Mouse (Mus musculus): ENCODE results near the gene Fbxo44. TPM values are rescaled to one million over a fixed set of nuclear protein-coding genes. Genes with fewer than 3 reads are reported as not detected.
"Not testable (repeated sequence)": the region's sequence is repeated elsewhere in the genome, so short reads cannot be mapped to it uniquely, and the experiment has no call there.

The Fbxo44 gene
- total RNA-seq (2021) (10 to 100 TPM; 11.4 to 16.3 TPM), polyA plus RNA-seq (2012; rRNA removed) (20.4 and 26.5 TPM in 2 replicates)
- long read RNA-seq, transcript Fbxo44-201 (6 exons, 1,829 nt) = major isoform, 5 of 11 reads
- long read RNA-seq, partial matches to known transcripts = 2 of 11 reads
- long read RNA-seq, other reads (novel, unspliced or antisense) = 3 of 11 reads

DNA sequence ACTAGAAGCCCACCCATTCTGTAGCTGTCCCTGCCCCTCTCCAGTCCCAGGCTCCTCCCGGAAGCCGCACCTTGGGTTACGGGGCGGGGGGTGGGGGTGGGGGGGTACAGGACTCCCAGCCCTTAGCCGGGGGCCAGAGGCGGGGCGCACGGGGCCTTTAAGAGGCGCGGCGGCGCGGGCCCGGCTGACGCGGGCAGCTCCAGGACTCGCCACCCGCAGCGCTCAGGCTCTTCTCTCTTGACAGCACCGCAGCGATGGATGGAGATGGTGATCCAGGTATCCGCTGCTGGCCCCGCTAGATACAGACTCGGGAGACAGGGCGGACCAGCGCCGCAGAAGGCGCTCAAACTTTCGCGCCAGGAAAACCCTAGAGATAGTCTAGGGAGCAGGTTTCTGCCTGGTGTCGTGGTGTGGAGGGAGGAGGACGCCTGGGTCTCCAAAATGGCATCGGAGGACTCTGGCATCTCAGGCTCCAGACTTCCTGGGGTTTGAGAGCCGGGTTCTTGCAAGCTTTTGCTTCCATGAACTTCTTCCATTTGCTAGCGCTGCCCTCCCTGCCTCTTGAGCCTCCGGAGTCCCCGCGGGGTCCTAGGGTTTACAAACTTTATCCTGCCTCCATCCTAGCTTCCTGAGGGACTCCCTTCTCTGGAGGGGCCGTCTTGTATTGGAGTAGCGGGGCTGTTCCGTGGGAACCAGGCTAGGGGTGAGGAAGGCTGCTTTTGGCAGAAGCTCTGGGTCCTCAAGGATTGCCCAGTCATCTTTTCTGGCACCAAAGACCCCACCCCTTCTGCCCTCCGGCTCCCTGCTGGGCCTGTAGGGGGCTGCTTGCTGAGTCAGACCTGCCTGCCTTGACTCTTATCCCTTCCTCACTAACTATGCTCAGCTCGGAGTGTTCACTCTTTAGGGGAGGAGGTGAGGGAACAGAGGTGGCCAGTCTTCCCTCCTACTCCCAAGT, at the start of gene Fbxo44, which contains the start of gene Fbxo2:
Fbxo44 (minus strand) TSS at position 47 of the 955 bp plus-strand sequence.
Fbxo2 (plus strand) TSS at position 186 of the 955 bp plus-strand sequence.
- no peak for DNase-seq

- DNase-seq = no peak
These were observed 44.6 kb upstream of the Fbxo44 start for GRCm38 (mm10) chr4:148204873-148205232.

DNA sequence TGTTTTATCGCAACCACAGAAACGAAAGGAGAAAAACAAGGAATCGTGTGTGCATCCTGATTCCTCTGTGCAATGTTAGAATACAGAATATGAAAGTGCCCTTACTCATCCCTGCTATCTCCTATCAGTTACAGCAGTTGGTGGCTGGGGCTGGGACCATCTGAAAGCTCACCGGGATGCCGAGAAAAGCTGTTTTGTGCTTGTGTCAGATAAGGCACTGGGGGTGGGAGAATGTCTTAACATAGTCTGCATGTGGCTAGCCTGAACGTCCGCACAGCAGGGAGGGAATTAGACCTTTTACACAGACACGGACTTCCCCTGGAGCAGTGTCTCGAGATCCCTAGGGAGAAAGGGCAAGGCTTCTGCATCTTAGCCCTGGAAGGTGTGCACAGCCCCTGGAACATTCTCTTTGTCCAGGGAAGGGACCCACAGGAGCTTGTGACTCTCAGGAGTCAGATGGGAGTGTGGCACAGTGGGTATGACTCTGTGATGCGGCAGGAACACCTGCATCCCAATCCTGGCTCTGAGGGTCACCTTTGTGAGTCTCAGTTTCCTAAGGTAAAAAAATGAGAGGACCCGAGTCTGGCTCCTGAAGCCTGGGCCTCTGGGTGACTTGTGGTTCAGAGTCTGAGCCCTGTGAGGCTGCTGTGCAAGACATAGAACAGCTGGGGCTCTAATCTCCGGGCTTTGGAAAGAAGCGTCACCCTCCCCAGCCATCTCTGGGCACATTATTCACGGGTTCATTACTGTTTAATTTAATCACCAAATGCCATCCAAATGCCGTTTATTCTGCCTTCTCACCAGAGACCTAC, 44.0 kb upstream of the Fbxo44 start:
- DNase-seq = no peak

GRCm38 (mm10) chr4:148203557-148203956, 43.3 kb upstream of the Fbxo44 start:
- DNase-seq = no peak

- DNase-seq = no peak
These were observed 38.4 kb upstream of the Fbxo44 start for GRCm38 (mm10) chr4:148198721-148199120.

DNA sequence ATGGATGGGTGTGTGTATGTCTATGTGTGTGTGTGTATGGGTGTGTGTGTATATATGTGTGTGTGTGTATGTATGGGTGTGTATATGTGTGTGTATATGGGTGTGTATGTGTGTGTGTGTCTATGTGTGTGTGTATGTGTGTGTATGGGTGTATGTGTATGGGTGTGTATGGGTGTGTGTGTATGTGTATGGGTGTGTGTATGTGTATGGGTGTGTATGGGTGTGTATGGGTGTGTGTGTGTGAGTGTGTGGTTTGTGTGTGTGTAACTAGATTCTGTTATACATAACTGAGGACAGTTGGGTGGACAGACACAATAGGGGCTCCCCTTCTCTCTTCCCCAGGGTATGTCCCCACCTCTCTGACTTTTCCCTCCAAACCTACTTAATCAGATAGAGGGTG, 34.1 kb upstream of the Fbxo44 start:
- no peak for DNase-seq

GRCm38 (mm10) chr4:148192707-148193245, 32.5 kb upstream of the Fbxo44 start:
- DNase-seq = no peak

- DNase-seq = not testable (repeated sequence)
These were observed 28.5 kb upstream of the Fbxo44 start for GRCm38 (mm10) chr4:148188767-148189166.

- no peak for DNase-seq
These were observed 25.5 kb upstream of the Fbxo44 start for GRCm38 (mm10) chr4:148185819-148186218.

DNA sequence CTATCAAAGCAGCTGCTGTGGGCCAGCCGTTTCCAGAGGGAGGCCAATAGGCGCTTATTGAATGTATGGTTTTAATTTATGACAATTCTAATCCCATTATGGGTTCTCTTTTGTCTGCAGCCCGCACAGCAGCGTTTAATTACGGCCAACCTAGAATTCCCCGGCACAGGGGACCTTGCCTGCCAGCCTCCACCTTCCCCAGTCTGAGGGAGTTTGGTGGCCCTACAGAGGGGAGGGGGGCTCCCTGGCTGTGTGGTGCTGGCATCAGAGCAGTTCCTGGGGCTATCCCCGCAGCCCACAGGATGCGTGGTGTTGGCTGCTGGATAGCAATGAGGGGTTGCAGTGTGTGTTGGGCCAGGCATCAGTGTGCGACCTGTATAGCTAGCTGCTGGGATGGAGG, 24.3 kb upstream of the Fbxo44 start:
- no peak for DNase-seq

DNA sequence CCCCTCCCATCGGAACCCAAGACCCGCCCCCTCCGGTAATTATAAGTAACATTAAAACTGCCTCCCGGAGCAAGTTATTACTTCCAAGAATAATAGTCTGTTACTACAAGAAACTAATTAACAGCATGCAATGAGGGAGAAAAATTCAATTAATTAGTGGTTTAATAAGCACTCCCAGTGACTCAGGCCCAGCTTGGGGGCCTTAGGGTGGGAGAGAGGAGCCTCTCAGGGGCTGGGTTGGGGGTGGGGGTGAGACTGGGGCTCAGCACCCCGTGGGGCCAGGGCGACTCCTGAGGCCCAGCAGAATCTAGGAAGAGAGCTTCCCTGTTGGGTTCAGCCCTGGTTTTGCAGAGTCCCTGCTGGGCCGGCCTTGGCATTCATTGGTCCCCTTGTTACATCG, 22.1 kb upstream of the Fbxo44 start:
- DNase-seq = no peak

DNA sequence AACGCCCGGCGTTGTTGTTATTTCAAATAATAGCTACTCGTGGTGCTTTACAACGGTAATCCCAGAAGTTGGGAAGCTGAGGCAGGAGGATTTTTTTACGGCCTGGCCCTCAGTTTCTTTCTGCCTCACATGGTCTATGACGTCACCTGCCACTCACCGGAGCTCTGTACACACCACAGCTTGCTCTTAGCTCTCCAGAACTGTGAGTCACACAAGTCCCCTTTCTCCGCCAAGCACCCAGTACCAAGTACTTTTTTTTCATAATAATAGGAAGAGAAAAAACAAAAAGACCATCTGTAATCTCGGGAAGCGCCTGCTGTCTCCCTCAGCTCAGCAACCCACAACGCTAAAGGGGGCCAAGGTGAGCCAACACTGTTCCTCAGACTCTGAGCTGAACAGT, 21.2 kb upstream of the Fbxo44 start:
- no peak for DNase-seq

GRCm38 (mm10) chr4:148177716-148178115, 17.4 kb upstream of the Fbxo44 start:
- no peak for DNase-seq

DNA sequence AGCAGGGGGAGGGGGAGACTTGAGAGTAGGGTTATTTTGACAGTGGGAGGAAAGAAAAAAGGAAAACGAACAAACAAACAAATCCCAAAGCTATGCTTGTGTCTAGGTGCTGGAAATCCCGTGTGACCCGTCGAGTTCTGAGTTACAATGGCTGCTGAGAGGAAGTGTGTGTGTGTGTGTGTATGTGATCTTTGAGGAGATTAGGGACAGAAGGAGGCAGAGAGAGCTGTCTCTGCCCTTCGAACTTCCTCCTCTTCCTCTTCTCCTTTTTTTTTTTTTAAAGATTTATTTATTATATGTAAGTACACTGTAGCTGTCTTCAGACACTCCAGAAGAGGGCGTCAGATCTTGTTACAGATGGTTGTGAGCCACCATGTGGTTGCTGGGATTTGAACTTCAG, 16.3 kb upstream of the Fbxo44 start:
- not testable (repeated sequence) for DNase-seq

DNA sequence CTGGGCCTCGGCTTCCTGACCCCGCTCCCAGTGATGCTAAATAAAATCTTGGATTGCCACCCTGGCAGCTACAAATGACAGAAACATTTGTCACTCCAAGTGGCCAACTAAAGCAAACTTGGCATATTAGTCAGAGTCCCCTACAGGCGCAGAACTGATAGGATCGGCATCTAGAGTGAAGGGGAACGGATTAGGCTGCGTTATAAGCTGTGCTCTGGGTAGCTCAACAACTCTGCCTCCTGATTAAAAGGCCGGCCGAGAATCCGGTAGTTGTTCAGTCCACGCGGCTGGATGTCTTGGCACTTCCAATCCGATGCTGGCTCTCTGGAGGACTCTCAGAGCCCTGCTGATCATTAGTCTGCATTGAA, 14.2 kb upstream of the Fbxo44 start:
- no peak for DNase-seq

DNA sequence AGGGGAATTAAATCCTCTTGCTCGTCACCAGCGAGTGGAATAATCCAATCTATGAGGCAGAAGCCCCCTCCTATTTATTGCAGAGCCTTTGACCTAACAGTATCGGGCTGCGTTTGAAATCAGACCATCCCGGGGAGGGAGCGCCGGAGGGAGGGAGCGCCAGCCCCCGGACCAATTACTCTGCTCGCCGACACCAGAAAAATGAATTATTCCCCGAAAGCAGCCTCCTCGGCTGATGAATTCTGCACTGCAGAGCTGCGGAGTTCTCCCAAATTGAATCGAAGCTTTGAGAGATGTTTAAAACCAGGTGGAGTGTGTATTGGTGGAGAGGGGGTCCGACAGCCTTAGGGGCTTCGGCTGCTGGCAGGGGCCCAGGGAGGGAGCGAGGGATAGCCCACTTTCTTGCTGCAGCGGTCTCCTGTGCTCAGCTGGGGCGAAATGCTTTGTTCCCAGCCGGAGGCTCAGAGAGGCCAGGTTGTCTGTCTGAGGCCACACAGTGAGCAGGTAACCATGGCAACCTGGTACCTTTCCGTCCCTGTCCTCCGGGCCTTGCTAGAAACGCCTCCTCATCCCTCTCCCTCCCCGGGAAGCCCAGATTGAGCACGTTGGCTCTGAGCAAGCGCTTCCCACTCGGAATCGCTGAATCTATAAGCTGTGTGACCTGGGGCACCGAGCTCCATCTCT, 13.7 kb upstream of the Fbxo44 start:
- no peak for DNase-seq

DNA sequence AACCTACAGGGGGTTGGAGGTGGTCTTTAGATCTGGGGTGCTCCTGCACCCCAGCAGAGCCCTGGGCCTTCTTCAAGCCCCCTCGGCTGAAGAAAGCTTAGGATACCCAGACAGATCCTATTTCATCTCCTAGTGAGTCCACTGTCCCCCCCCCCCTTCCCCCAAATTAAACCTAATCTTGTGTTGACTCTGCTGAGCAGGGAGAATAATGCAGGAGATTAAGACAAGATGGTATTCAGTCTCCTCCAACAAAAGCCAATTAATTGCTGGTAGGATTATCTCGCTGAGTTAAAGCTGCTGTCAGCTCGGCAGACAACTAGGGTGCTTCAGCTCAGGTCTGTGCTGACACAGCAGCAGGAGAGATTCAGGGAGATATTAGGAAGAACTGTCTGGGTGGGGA, 11.0 kb upstream of the Fbxo44 start:
- DNase-seq = no peak

- peak; percentile 43 for DNase-seq
These were observed 10.6 kb upstream of the Fbxo44 start for GRCm38 (mm10) chr4:148170842-148171241.

DNA sequence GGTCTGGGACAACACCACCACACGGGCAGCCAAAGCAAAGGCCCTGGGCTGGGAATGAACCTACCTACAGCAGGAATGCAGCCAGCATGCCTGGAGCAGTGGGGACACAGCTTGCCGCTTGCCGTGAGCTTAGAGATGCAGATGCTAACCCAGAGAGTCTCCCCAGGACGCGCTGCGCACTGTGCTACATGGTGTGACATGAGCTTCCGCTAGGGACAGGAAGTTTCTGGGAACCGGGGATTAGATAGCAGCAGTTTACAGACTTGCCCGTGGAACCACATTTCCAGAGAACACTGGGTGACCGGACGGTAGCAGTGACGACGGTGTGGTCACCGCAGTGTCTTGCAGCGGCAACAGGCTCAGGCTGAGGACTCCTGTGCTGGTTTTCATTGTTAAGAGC, 9.3 kb upstream of the Fbxo44 start:
- DNase-seq = no peak

DNA sequence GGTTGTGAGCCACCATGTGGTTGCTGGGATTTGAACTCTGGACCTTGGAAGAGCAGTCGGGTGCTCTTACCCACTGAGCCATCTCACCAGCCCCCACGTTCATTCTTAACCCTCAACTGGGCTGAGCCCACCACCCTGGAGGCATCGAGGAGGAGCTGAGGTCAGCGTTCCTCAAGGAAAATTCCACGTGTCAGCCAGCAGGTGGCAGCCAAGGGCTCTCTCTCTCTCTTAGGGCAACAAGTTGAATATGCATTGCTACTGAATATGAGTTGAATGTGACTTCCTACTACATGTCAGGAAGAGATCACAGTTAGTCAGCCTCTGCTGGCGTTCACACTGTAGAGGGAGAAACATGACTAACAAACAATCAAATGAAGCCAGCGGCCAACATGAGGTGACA, 8.0 kb upstream of the Fbxo44 start:
- DNase-seq = peak; percentile 52

DNA sequence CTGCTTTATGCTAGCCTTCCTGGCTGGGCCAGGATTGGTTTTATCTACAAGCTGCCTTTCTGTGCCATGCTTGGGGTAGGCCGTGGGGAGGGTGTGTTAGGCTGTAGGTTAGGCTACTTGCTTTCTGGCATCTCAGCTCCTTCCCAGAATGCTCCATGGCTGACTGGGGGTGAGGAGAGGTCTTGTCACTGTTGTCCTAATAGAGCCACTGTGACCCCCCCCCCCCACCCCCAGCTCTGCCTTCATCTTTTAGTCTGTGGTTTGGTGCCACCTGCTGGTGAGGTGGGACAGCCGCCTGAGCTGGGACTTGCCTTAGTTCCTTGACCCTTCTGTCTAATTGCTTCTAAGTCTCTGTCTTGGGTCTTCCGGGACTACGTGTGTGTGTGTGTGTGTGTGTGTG, 6.7 kb upstream of the Fbxo44 start:
- DNase-seq = peak; percentile 61

DNA sequence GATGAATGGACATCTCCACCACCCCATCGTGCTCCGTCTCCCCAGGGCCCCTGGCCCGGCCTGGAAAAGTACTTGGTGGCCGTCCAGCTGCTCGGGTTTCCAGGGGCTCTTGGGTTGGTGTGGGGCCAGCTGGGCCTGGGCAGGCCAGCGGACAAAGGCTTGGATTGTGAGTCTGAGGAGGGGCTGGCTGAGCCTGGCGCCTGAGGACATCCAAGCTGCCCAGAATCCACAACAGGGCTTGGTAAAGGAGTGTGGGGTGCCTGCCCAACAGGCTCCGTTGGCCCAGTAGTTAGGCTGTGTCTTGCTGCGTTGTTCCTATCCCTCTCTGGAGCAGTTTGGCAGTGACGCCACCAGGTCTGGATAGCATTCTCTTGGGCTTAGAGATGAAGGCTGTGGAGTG, 6.1 kb upstream of the Fbxo44 start:
- DNase-seq = no peak
